In genomic region chr15:30966826-30967225, GRCm38 (mm10) we compare ENCODE assay signal across 19 mouse cellular contexts.
DNase-seq lines count a peak whose midpoint lies in the region; ATAC-seq lines count a peak whose summit lies in the region.
"Had no signal": no experiment of that assay in that cellular context is flagged by ENCODE, and none has a peak within 500 bp of the region (broad histone marks: within the 10 kb centered on the region; RNA-seq: fewer than 3 reads in every experiment).

No protein-coding gene starts in this region.

- no peaks in the 10 kb centered on the region for H3K36me3 ChIP-seq in heart, embryonic 10.5 days
- H3K36me3 ChIP-seq in midbrain, embryonic 11.5 days (ENCODE audit: control insufficient read depth, insufficient read depth, low read length): no peaks in the 10 kb centered on the region
- 0 out of 2 replicates have a peak, but pooled peaks cover 2% of the 10 kb centered on the region for H3K36me3 ChIP-seq in midbrain, embryonic 15.5 days (replicated peaks)
- H3K36me3 ChIP-seq: G1E had no signal

- no peak for ATAC-seq in midbrain, embryonic 11.5 days (ENCODE audit: low FRiP score)
- ATAC-seq in midbrain, embryonic 15.5 days (replicated peaks): no peak
- ATAC-seq: activated CD4-positive, CD25-positive, alpha-beta regulatory T cell, adult 4 months; CD4-positive, CD25-positive, alpha-beta regulatory T cell, adult 4 months; Patski had no signal

- no peaks in the 10 kb centered on the region for H3K27me3 ChIP-seq in heart, embryonic 10.5 days (ENCODE audit: insufficient read depth, poor library complexity, severe bottlenecking)
- no peaks in the 10 kb centered on the region for H3K27me3 ChIP-seq in midbrain, embryonic 11.5 days (ENCODE audit: control insufficient read depth, insufficient read depth, low read length)
- H3K27me3 ChIP-seq in midbrain, embryonic 15.5 days (replicated peaks): no peaks in the 10 kb centered on the region
- H3K27me3 ChIP-seq: CH12.LX had no signal

- no peak overlapping the region for H3K9ac ChIP-seq in midbrain, embryonic 11.5 days (ENCODE audit: low read length)
- no peak overlapping the region for H3K9ac ChIP-seq in midbrain, embryonic 15.5 days

- 87% methylated on average over 7 of the region's 7 CpGs for WGBS in heart, embryonic 10.5 days
- WGBS in midbrain, embryonic 11.5 days: 93% methylated on average over 7 of the region's 7 CpGs
- WGBS in midbrain, embryonic 15.5 days: 96% methylated on average over 7 of the region's 7 CpGs

- peak; percentile 68 for DNase-seq in heart, embryonic 10.5 days (ENCODE audit: low spot score)
- DNase-seq in heart, postnatal 4 days: no peak
- peak; percentile 59 for DNase-seq in midbrain, embryonic 11.5 days (ENCODE audit: low spot score, missing footprints)
- DNase-seq: adrenal gland, adult 2 months; adrenal gland, adult 8-10 months; adrenal gland, postnatal 10 days; adrenal gland, postnatal 14 days; adrenal gland, postnatal 25 days; adrenal gland, postnatal 36 days; B cell, adult 2 months; cerebellum, adult 11 months; cerebellum, adult 11-12 months; cerebellum, adult 18-20 months had no signal

- no peak overlapping the region for H3K27ac ChIP-seq in heart, embryonic 10.5 days
- H3K27ac ChIP-seq in midbrain, embryonic 11.5 days (ENCODE audit: low read depth, low read length): no peak overlapping the region
- H3K27ac ChIP-seq in midbrain, embryonic 15.5 days: no peak overlapping the region

- no peak overlapping the region for H3K4me2 ChIP-seq in midbrain, embryonic 11.5 days
- H3K4me2 ChIP-seq in midbrain, embryonic 15.5 days: no peak overlapping the region

- no peaks in the 10 kb centered on the region for H3K4me1 ChIP-seq in heart, embryonic 10.5 days
- no peaks in the 10 kb centered on the region for H3K4me1 ChIP-seq in midbrain, embryonic 11.5 days (ENCODE audit: control insufficient read depth, insufficient read depth, low read length)
- no peaks in the 10 kb centered on the region for H3K4me1 ChIP-seq in midbrain, embryonic 15.5 days

- H3K4me3 ChIP-seq in heart, embryonic 10.5 days: no peak overlapping the region
- H3K4me3 ChIP-seq in midbrain, embryonic 11.5 days (ENCODE audit: low read depth, low read length): no peak overlapping the region
- H3K4me3 ChIP-seq in midbrain, embryonic 15.5 days: no peak overlapping the region

- H3K9me3 ChIP-seq in heart, embryonic 10.5 days: no peaks in the 10 kb centered on the region
- no peaks in the 10 kb centered on the region for H3K9me3 ChIP-seq in midbrain, embryonic 11.5 days (ENCODE audit: control insufficient read depth, low read length)
- H3K9me3 ChIP-seq in midbrain, embryonic 15.5 days: no peaks in the 10 kb centered on the region
- H3K9me3 ChIP-seq: G1E had no signal
